Mouse (Mus musculus) heart, embryonic 12.5 days (tissue): ENCODE data around the gene AI854703. TPM values are rescaled to one million over a fixed set of nuclear protein-coding genes. Genes with fewer than 3 reads are reported as not detected.

ENCODE experiments used
- ATAC-seq: fragments of 200-750 bp; cut with Nextera tagmentation; 2 replicates; pipeline ENCODE4 v1.8.0; 2017; ENCODE audit warnings: moderate TSS enrichment, moderate library complexity; ENCODE audit not compliant: insufficient number of reproducible peaks, low FRiP score
- H3K27ac ChIP-seq: fragments of 300-500 bp; sonication (generic); 2 replicates; pipeline ENCODE4 v1.5.1; 2016; ENCODE audit warnings: mild to moderate bottlenecking, moderate library complexity; ENCODE audit not compliant: poor library complexity, severe bottlenecking
- H3K27me3 ChIP-seq: fragments of 300-500 bp; sonication (generic); replicated peaks from 2 replicates; pipeline ENCODE4 v1.6.1; 2016; ENCODE audit warnings: mild to moderate bottlenecking, moderate library complexity
- H3K36me3 ChIP-seq: fragments of 300-500 bp; sonication (generic); 2 replicates; pipeline ENCODE4 v1.6.1; 2016; ENCODE audit warnings: mild to moderate bottlenecking, moderate library complexity
- H3K4me1 ChIP-seq: fragments of 300-500 bp; sonication (generic); replicated peaks from 2 replicates; pipeline ENCODE4 v1.6.1; 2016; ENCODE audit warnings: mild to moderate bottlenecking
- H3K4me2 ChIP-seq: fragments of 300-500 bp; sonication (generic); 2 replicates; pipeline ENCODE4 v1.6.1; 2016; ENCODE audit warnings: mild to moderate bottlenecking, moderate library complexity
- H3K4me3 ChIP-seq: fragments of 300-500 bp; sonication (generic); 2 replicates; pipeline ENCODE4 v1.5.1; 2016; ENCODE audit warnings: mild to moderate bottlenecking
- H3K9ac ChIP-seq: fragments of 300-500 bp; sonication (generic); 2 replicates; pipeline ENCODE4 v1.6.1; 2016; ENCODE audit warnings: mild to moderate bottlenecking, moderate library complexity
- H3K9me3 ChIP-seq: fragments of 300-500 bp; sonication (generic); replicated peaks from 2 replicates; pipeline ENCODE4 v1.6.1; 2016; ENCODE audit warnings: mild to moderate bottlenecking, moderate library complexity
- WGBS: fragments of 180-500 bp; shearing (Covaris S2); methylation state at CpG from one replicate; pipeline ENCODE4 v1.1.7; 2016; 5-methylcytosine and 5-hydroxymethylcytosine counted together
- polyA plus RNA-seq: library from polyadenylated mRNA; unstranded; fragments of >200 nt; fragmentation: Nextera tagmentation; extraction: Ambion mirVana; gene quantifications from 2 replicates; pipeline ENCODE4 v1.2.1, GENCODE M21; 2016

AI854703 gene
- polyA plus RNA-seq, 1 experiment from 2014 or later = 1.3 TPM

- no peak overlapping the region for H3K4me3 ChIP-seq
- H3K36me3 ChIP-seq = no peaks in the 10 kb centered on the region
- ATAC-seq = no peak
- no peak overlapping the region for H3K4me2 ChIP-seq
- no peaks in the 10 kb centered on the region for H3K9me3 ChIP-seq
- H3K27me3 ChIP-seq = no peaks in the 10 kb centered on the region
- no peak overlapping the region for H3K9ac ChIP-seq
- H3K4me1 ChIP-seq = peaks cover 5% of the 10 kb centered on the region
- 66% methylated on average over 4 of the region's 4 CpGs for WGBS
- no peak overlapping the region for H3K27ac ChIP-seq
Observed at GRCm38 (mm10) chr6:48678391-48678790, 51.8 kb downstream of the AI854703 start.

DNA sequence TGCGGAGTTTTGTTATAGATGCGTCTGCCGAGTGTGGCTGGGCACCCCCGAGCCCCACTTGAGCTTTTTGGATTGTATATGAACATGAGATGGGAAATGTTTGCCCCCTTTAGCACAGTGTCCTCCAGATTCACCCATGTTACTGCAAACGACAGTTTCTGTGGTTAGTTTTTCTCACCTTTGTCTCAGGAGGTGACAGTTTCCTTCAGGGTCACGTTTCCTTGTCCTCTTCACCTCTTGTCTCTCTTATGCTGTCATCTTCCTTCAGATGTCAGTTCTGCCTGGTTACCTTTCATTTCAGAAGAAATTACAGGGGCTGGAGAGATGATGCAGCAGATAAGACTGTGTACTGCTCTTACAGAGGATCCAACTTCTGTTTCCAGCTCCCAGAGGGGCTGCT is 53.1 kb downstream of the AI854703 start:
- Histone ChIP-seq H3K4me1 (peaks cover 5% of the 10 kb centered on the region), H3K36me3 (no peaks in the 10 kb centered on the region), H3K9me3 (no peaks in the 10 kb centered on the region), H3K27ac (no peak overlapping the region), H3K4me2 (no peak overlapping the region), H3K27me3 (no peaks in the 10 kb centered on the region), H3K9ac (no peak overlapping the region), H3K4me3 (no peak overlapping the region)
- ATAC-seq = no peak
- WGBS = 75% methylated on average over 6 of the region's 6 CpGs

- no peak for ATAC-seq
- H3K4me1 ChIP-seq = peaks cover 5% of the 10 kb centered on the region
- WGBS = 72% methylated on average over 5 of the region's 5 CpGs
Observed at GRCm38 (mm10) chr6:48680421-48680820, 53.9 kb downstream of the AI854703 start.

GRCm38 (mm10) chr6:48681472-48682090 is 55.0 kb downstream of the AI854703 start:
- H3K9ac ChIP-seq = no peak overlapping the region
- H3K4me2 ChIP-seq = no peak overlapping the region
- H3K9me3 ChIP-seq = no peaks in the 10 kb centered on the region
- H3K4me3 ChIP-seq = no peak overlapping the region
- 52% methylated on average over 3 of the region's 3 CpGs for WGBS
- no peak overlapping the region for H3K27ac ChIP-seq
- H3K4me1 ChIP-seq = no peaks in the 10 kb centered on the region
- H3K27me3 ChIP-seq = no peaks in the 10 kb centered on the region
- ATAC-seq = no peak
- H3K36me3 ChIP-seq = no peaks in the 10 kb centered on the region

More at GRCm38 (mm10) chr6:48680421-48680820, 53.9 kb downstream of the AI854703 start:
- Histone ChIP-seq H3K4me3 (no peak overlapping the region), H3K9me3 (no peaks in the 10 kb centered on the region), H3K9ac (no peak overlapping the region), H3K27me3 (no peaks in the 10 kb centered on the region), H3K36me3 (no peaks in the 10 kb centered on the region), H3K27ac (no peak overlapping the region), H3K4me2 (no peak overlapping the region)

- no peak overlapping the region for H3K4me3 ChIP-seq
- H3K4me2 ChIP-seq = no peak overlapping the region
- no peaks in the 10 kb centered on the region for H3K27me3 ChIP-seq
- H3K27ac ChIP-seq = no peak overlapping the region
- no peaks in the 10 kb centered on the region for H3K36me3 ChIP-seq
- H3K9me3 ChIP-seq = no peaks in the 10 kb centered on the region
- no peak for ATAC-seq
- H3K9ac ChIP-seq = no peak overlapping the region
- 71% methylated on average over 4 of the region's 4 CpGs for WGBS
- H3K4me1 ChIP-seq = 0 out of 2 replicates have a peak, but pooled peaks cover 5% of the 10 kb centered on the region
Observed at GRCm38 (mm10) chr6:48682271-48682670, 55.7 kb downstream of the AI854703 start.

Other genes starting within 250 kb of the AI854703 start
- 21.2 and 21.8 TPM in 2 replicates for gene Krba1, start 231.2 kb upstream of the AI854703 start, polyA plus RNA-seq
- 17.1 and 20.4 TPM in 2 replicates for gene Zfp467, start 180.9 kb upstream of the AI854703 start, polyA plus RNA-seq
- gene Sspo, start 178.5 kb upstream of the AI854703 start, polyA plus RNA-seq = 0.61 and 0.64 TPM in 2 replicates
- 20.4 and 20.5 TPM in 2 replicates for gene Atp6v0e2, start 89.1 kb upstream of the AI854703 start, polyA plus RNA-seq
- gene Lrrc61, start 72.0 kb upstream of the AI854703 start, polyA plus RNA-seq = 8.6 and 9.1 TPM in 2 replicates
- gene Rarres2, start 54.0 kb upstream of the AI854703 start, polyA plus RNA-seq = 24.7 and 26.4 TPM in 2 replicates
- gene Gm45021, start 37.2 kb upstream of the AI854703 start, polyA plus RNA-seq = 1.5 TPM in 1 of 2 replicates, not detected in the other
- 32.1 and 32.7 TPM in 2 replicates for gene Repin1, start 32.9 kb upstream of the AI854703 start, polyA plus RNA-seq
- gene Gm44965, start 32.8 kb upstream of the AI854703 start, polyA plus RNA-seq = not detected in 2 replicates
- 5.6 and 5.8 TPM in 2 replicates for gene Zfp775, start 24.7 kb upstream of the AI854703 start, polyA plus RNA-seq
- gene Gimap8, start 20.5 kb downstream of the AI854703 start, polyA plus RNA-seq = 0.90 and 1.2 TPM in 2 replicates
- 8.7 and 9.4 TPM in 2 replicates for gene Gimap9, start 49.4 kb downstream of the AI854703 start, polyA plus RNA-seq
- gene Gimap4, start 57.8 kb downstream of the AI854703 start, polyA plus RNA-seq = 9.9 and 10.7 TPM in 2 replicates
- gene Gimap6, start 81.5 kb downstream of the AI854703 start, polyA plus RNA-seq = 28.7 and 28.8 TPM in 2 replicates
- gene Gm28053, start 91.8 kb downstream of the AI854703 start, polyA plus RNA-seq = 2.4 and 3.6 TPM in 2 replicates
- not detected in 2 replicates for gene Gimap7, start 91.9 kb downstream of the AI854703 start, polyA plus RNA-seq
- 20.0 and 21.3 TPM in 2 replicates for gene Gimap1, start 112.3 kb downstream of the AI854703 start, polyA plus RNA-seq
- gene Gimap5, start 119.4 kb downstream of the AI854703 start, polyA plus RNA-seq = 5.3 and 6.9 TPM in 2 replicates
- gene Gimap3, start 144.1 kb downstream of the AI854703 start, polyA plus RNA-seq = not detected in 2 replicates
- gene Tmem176a, start 214.2 kb downstream of the AI854703 start, polyA plus RNA-seq = 80.3 and 81.7 TPM in 2 replicates
- gene Tmem176b, start 214.7 kb downstream of the AI854703 start, polyA plus RNA-seq = 226 and 236 TPM in 2 replicates
- gene Aoc1, start 246.1 kb downstream of the AI854703 start, polyA plus RNA-seq = not detected in 2 replicates